Mouse (Mus musculus): ENCODE measurements at regions not wholly inside any gene's neighbourhood (a gene's known extent, or its start where the extent isn't known, plus 50 kb on each side); places are given as distances from the start of the nearest gene placed in this dataset.

GRCm38 (mm10) chr13:44650052-44650451 lies 79.2 kb upstream of the Jarid2 start:
- TF ChIP-seq CTCF (conservative IDR thresholded peaks at IDR 0.05; ENCODE audit: low read length) (no peak), NANOG (IDR thresholded peaks at IDR 0.05; ENCODE audit: borderline replicate concordance, low read length) (no peak), POU5F1 (IDR thresholded peaks at IDR 0.05; ENCODE audit: borderline replicate concordance, low read length) (no peak)

Data from E14TG2a.4 (cell line).